Mouse (Mus musculus) monocyte, adult 59 days (primary cell): ENCODE data around the gene Meltf. TPM values are rescaled to one million over a fixed set of nuclear protein-coding genes. Genes with fewer than 3 reads are reported as not detected.

ENCODE experiments used
- total RNA-seq, 2 experiments: library from RNA; stranded (reverse); gene quantifications; one replicate each; pipeline ENCODE4 v1.2.4; 2023

Meltf gene
- total RNA-seq = not detected

GRCm38 (mm10) chr16:31878573-31879257 is at the start of gene Meltf:
TSS of gene Meltf (plus strand) at chr16:31878810.

DNA sequence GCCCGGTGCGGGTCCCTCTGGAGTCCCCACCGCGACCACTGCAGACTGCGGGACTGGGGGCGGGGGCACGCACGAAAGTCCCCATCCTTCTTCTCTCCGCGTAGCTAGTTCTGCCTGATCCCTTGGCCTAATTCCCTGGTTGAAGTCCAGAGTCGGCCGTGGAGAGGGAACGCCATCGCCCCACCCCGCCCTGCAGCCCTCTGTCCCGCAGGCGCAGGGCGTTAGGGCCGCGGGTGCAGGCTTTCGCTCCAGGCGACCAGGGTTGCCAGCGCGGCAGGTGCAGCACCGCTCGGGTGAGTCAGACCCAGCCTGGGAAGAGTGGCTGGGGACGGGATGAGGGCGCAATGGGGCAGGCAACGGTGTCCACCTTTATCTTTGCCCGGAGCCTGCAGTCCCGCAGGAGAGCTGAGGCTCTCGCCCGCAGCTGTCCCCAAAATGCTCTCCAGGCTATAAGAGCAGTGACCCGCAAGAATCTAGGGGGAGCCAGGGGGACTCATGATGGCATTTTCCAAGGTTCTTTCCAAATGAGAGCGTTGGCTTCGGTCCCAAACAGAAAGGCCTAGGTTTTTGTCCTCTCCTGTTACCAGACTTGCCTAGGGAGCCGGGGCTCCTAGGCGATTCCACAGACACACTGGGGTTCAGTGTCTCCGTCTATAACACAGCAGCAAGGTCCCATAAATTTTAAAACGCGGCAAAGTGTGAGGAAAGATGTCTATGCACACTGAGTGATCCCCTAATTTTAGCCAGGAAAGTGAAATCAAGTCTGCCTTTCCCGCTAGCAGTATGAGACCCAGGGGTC is 55.3 kb downstream of the Meltf start, which contains the start of gene Pigz:
Gene Pigz, plus strand, starts transcription at position 101 of the 799 bp plus-strand sequence.

GRCm38 (mm10) chr16:31948345-31948774 is 69.8 kb downstream of the Meltf start, which contains the start of the genes 0610012G03Rik and Ncbp2:
TSS of gene 0610012G03Rik (minus strand) at chr16:31948494.
TSS of gene Ncbp2 (plus strand) at chr16:31948513.

Other genes starting within 250 kb of the Meltf start
- gene Dlg1, start 215.4 kb upstream of the Meltf start, total RNA-seq = 10 to 100 TPM; 48.1 to 53.7 TPM
- 1 to 10 TPM; 4.8 to 5.7 TPM for gene Pigz, start 55.0 kb downstream of the Meltf start, total RNA-seq
- gene 0610012G03Rik, start 69.7 kb downstream of the Meltf start, total RNA-seq = 10 to 100 TPM; 22.1 to 23.9 TPM
- gene Ncbp2, start 69.7 kb downstream of the Meltf start, total RNA-seq = 10 to 100 TPM; 23.8 to 24.5 TPM
- gene Senp5, start 124.5 kb downstream of the Meltf start, total RNA-seq = 10 to 100 TPM; 23.0 to 24.2 TPM
- gene Pak2, start 200.5 kb downstream of the Meltf start, total RNA-seq = 10 to 100 TPM; 83.5 to 88.0 TPM
- gene Pigx, start 220.9 kb downstream of the Meltf start, total RNA-seq = 10 to 100 TPM; 32.8 to 39.1 TPM
- gene Cep19, start 221.0 kb downstream of the Meltf start, total RNA-seq = 1 to 10 TPM; 2.6 to 3.1 TPM